20 mouse cellular contexts compared by ENCODE assay signal in the genomic region with DNA sequence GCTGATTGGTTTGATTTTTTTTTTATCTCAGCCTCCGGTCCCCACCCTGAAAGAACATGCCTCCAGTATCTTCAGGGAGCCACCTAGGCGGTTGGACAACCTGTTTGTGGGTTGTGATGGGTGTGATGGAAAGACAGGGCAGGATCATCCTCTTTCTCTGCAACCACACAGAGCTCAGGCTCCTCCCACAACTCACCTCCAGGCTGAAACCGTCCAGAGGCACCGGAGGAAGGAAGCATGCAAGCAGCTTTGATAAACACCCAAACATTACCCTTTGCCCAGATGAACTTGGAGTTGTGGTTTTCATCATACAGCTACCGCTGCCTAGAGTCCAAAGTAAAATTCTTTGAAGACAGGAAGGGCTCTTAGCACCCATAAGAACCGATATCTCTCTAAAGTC.
A peak's percentile ranks its signal among the peaks of the same experiment; 100 is the strongest.
DNase-seq lines count a peak whose midpoint lies in the region; ATAC-seq and TF ChIP-seq lines count a peak whose summit lies in the region.
"Had no signal": no experiment of that assay in that cellular context is flagged by ENCODE, and none has a peak within 500 bp of the region (broad histone marks: within the 10 kb centered on the region; RNA-seq: fewer than 3 reads in every experiment).

No protein-coding gene starts in this region.

- TF ChIP-seq CTCF in left cerebral cortex, adult 2 months (IDR thresholded peaks at IDR 0.05) = no peak

- ATAC-seq in kidney, embryonic 15.5 days (replicated peaks; ENCODE audit: low FRiP score) = no peak
- ATAC-seq: forebrain, embryonic 14.5 days; intestine, postnatal 0 days; midbrain, embryonic 16.5 days had no signal

- H3K9ac ChIP-seq in kidney, embryonic 15.5 days = no peak overlapping the region
- H3K9ac ChIP-seq: hindbrain, embryonic 12.5 days; limb, embryonic 15.5 days; stomach, embryonic 15.5 days had no signal

- H3K4me2 ChIP-seq in kidney, embryonic 15.5 days = no peak overlapping the region
- H3K4me2 ChIP-seq: hindbrain, embryonic 12.5 days; limb, embryonic 15.5 days; stomach, embryonic 15.5 days had no signal

- H3K9me3 ChIP-seq in kidney, embryonic 15.5 days (replicated peaks) = peaks cover under 1% of the 10 kb centered on the region; the same call in 1 of the 2 replicates
- H3K9me3 ChIP-seq: limb, embryonic 15.5 days; stomach, embryonic 15.5 days had no signal

- intact Hi-C loops in left cerebral cortex, adult 2 months (cut with DNase I) = no loop called here

- no peaks in the 10 kb centered on the region for H3K36me3 ChIP-seq in kidney, embryonic 15.5 days
- H3K36me3 ChIP-seq: hindbrain, embryonic 12.5 days; limb, embryonic 15.5 days; stomach, embryonic 15.5 days had no signal

- DNase-seq in kidney, adult 11 months = peak; percentile 66
- DNase-seq in thymus, postnatal 4 days = peak; percentile 17
- no peak for DNase-seq in thymus, adult 18-20 months
- peak; percentile 52 to 77 for DNase-seq in kidney, postnatal 36 days
- no peak for DNase-seq in left cerebral cortex, adult 2 months (ENCODE audit: extremely low spot score in 1 of 2, low spot score in 2 of 2)
- no peak for DNase-seq in yolk sac, embryonic 10.5 days (ENCODE audit: low spot score)
- DNase-seq in left cerebral cortex, adult 9 months (ENCODE audit: low spot score in 2 of 2) = no peak
- DNase-seq: adrenal gland, postnatal 14 days; cerebellum, adult 11-12 months; cerebellum, postnatal 36 days; layer of hippocampus, adult 9-11 months; spleen, adult 18-20 months had no signal

- no peaks in the 10 kb centered on the region for H3K27me3 ChIP-seq in kidney, embryonic 15.5 days
- H3K27me3 ChIP-seq: hindbrain, embryonic 12.5 days; limb, embryonic 15.5 days; stomach, embryonic 15.5 days had no signal

- whole genome bisulfite sequencing in kidney, embryonic 15.5 days = 67% methylated on average over 6 of the region's 6 CpGs

- no peak overlapping the region for H3K4me3 ChIP-seq in kidney, embryonic 15.5 days (replicated peaks)
- H3K4me3 ChIP-seq in left cerebral cortex, adult 2 months = no peak overlapping the region
- H3K4me3 ChIP-seq: erythroblast, embryonic 14.5 days; hindbrain, embryonic 12.5 days; limb, embryonic 15.5 days; stomach, embryonic 15.5 days had no signal

- H3K4me1 ChIP-seq in kidney, embryonic 15.5 days = peaks cover 16% of the 10 kb centered on the region
- H3K4me1 ChIP-seq: hindbrain, embryonic 12.5 days; limb, embryonic 15.5 days; stomach, embryonic 15.5 days had no signal

- H3K27ac ChIP-seq in kidney, embryonic 15.5 days = no peak overlapping the region
- H3K27ac ChIP-seq in left cerebral cortex, adult 2 months = no peak overlapping the region
- H3K27ac ChIP-seq: hindbrain, embryonic 12.5 days; limb, embryonic 15.5 days; stomach, embryonic 15.5 days had no signal

Comparison
In these comparisons a context has a peak if more than half of its experiments do, and no peak if none do; other contexts are left out.
1. DNase-seq: peak in kidney, adult 11 months (single experiment), thymus, postnatal 4 days (single experiment) and kidney, postnatal 36 days (2 of 2); none in thymus, adult 18-20 months (0 of 2), left cerebral cortex, adult 2 months (0 of 2), yolk sac, embryonic 10.5 days (single experiment) and left cerebral cortex, adult 9 months (0 of 2).